Mouse (Mus musculus) kidney, embryonic 15.5 days (tissue): ENCODE results near the gene Pgap3. TPM values are rescaled to one million over a fixed set of nuclear protein-coding genes. Genes with fewer than 3 reads are reported as not detected.

Experiments
- ATAC-seq: fragments of 200-750 bp; cut with Nextera tagmentation; replicated peaks from 2 replicates; pipeline ENCODE4 v1.8.0; 2017; ENCODE audit warnings: moderate TSS enrichment; ENCODE audit not compliant: low FRiP score
- H3K27ac ChIP-seq: fragments of 300-500 bp; sonication (generic); 2 replicates; pipeline ENCODE4 v1.5.1; 2015; ENCODE audit warnings: mild to moderate bottlenecking, inconsistent platforms
- H3K27me3 ChIP-seq: fragments of 300-500 bp; sonication (generic); 2 replicates; pipeline ENCODE4 v1.6.1; 2015; ENCODE audit warnings: inconsistent platforms
- H3K36me3 ChIP-seq: fragments of 300-500 bp; sonication (generic); 2 replicates; pipeline ENCODE4 v1.6.1; 2015; ENCODE audit warnings: inconsistent platforms
- H3K4me1 ChIP-seq: fragments of 300-500 bp; sonication (generic); 2 replicates; pipeline ENCODE4 v1.6.1; 2015; ENCODE audit warnings: inconsistent platforms
- H3K4me2 ChIP-seq: fragments of 300-500 bp; sonication (generic); 2 replicates; pipeline ENCODE4 v1.6.1; 2015; ENCODE audit warnings: moderate library complexity, mild to moderate bottlenecking, inconsistent platforms
- H3K4me3 ChIP-seq: fragments of 300-500 bp; sonication (generic); replicated peaks from 2 replicates; pipeline ENCODE4 v1.5.1; 2015; ENCODE audit warnings: mild to moderate bottlenecking, inconsistent platforms
- H3K9ac ChIP-seq: fragments of 300-500 bp; sonication (generic); 2 replicates; pipeline ENCODE4 v1.6.1; 2015; ENCODE audit warnings: mild to moderate bottlenecking, inconsistent platforms
- H3K9me3 ChIP-seq: fragments of 300-500 bp; sonication (generic); replicated peaks from 2 replicates; pipeline ENCODE4 v1.6.1; 2016; ENCODE audit warnings: inconsistent platforms
- WGBS: fragments of 180-500 bp; shearing (Covaris S2); methylation state at CpG from one replicate; pipeline ENCODE4 v1.1.7; 2015; ENCODE audit warnings: mixed read lengths; 5-methylcytosine and 5-hydroxymethylcytosine counted together
- polyA plus RNA-seq: library from polyadenylated mRNA; unstranded; fragments of >200 nt; fragmentation: Nextera tagmentation; extraction: Ambion mirVana; gene quantifications from 2 replicates; pipeline ENCODE4 v1.2.1, GENCODE M21; 2015

Pgap3 gene
- polyA plus RNA-seq, 1 experiment from 2014 or later: 16.9 TPM

- no peak overlapping the region for H3K9ac ChIP-seq
- 48% methylated on average over 9 of the region's 9 CpGs for WGBS
Observed at GRCm38 (mm10) chr11:98360866-98361521, 39.3 kb downstream of the Pgap3 start.

GRCm38 (mm10) chr11:98358161-98359083, 41.9 kb downstream of the Pgap3 start, which contains the start of gene Stard3:
Stard3 (plus strand) TSS chr11:98358368.
- Histone ChIP-seq H3K4me3 (peak within 1 kb of the TSS; percentile 73), H3K4me1 (peaks cover 71% of the 10 kb centered on the region), H3K27ac (peak within 1 kb of the TSS; percentile 96), H3K9me3 (no peaks in the 10 kb centered on the region), H3K36me3 (no peaks in the 10 kb centered on the region), H3K4me2 (peak within 1 kb of the TSS; percentile 81), H3K9ac (peak within 1 kb of the TSS; percentile 62), H3K27me3 (peaks cover 14% of the 10 kb centered on the region)
- WGBS: under 1% methylated on average over 59 of the region's 60 CpGs
- peak; percentile 85 for ATAC-seq

More at GRCm38 (mm10) chr11:98360866-98361521, 39.3 kb downstream of the Pgap3 start:
- Histone ChIP-seq H3K36me3 (no peaks in the 10 kb centered on the region), H3K4me1 (peaks cover 55% of the 10 kb centered on the region), H3K27ac (peak overlapping the region; percentile 72), H3K4me3 (no peak overlapping the region), H3K4me2 (peak overlapping the region; percentile 81), H3K9me3 (no peaks in the 10 kb centered on the region), H3K27me3 (no peaks in the 10 kb centered on the region)
- ATAC-seq: no peak

- Histone ChIP-seq H3K4me3 (peak overlapping the region; percentile 73), H3K4me1 (peaks cover 71% of the 10 kb centered on the region), H3K27ac (peak overlapping the region; percentile 96), H3K4me2 (peak overlapping the region; percentile 81), H3K27me3 (peaks cover 22% of the 10 kb centered on the region), H3K36me3 (no peaks in the 10 kb centered on the region), H3K9me3 (no peaks in the 10 kb centered on the region), H3K9ac (peak overlapping the region; percentile 42)
- WGBS: 6% methylated on average over 13 of the region's 13 CpGs
- 0 out of 2 replicates have a peak, but pooled peaks have one; percentile 21 for ATAC-seq
Observed at GRCm38 (mm10) chr11:98357396-98358160, 42.7 kb downstream of the Pgap3 start.

- H3K27ac ChIP-seq: peak overlapping the region; percentile 96
- ATAC-seq: no peak
- H3K9me3 ChIP-seq: no peaks in the 10 kb centered on the region
- H3K4me3 ChIP-seq: peak overlapping the region; percentile 73; the same call in 1 of the 2 replicates
- H3K27me3 ChIP-seq: peaks cover 30% of the 10 kb centered on the region
- H3K9ac ChIP-seq: 0 out of 2 replicates have a peak overlapping the region, but pooled peaks have one; percentile 42
- peaks cover 64% of the 10 kb centered on the region for H3K4me1 ChIP-seq
- WGBS: 61% methylated on average over 7 of the region's 7 CpGs
- H3K4me2 ChIP-seq: peak overlapping the region; percentile 81
- H3K36me3 ChIP-seq: no peaks in the 10 kb centered on the region
Observed at GRCm38 (mm10) chr11:98356625-98357394, 43.5 kb downstream of the Pgap3 start.

GRCm38 (mm10) chr11:98355732-98356299, 44.5 kb downstream of the Pgap3 start:
- no peaks in the 10 kb centered on the region for H3K9me3 ChIP-seq
- peaks cover 39% of the 10 kb centered on the region for H3K27me3 ChIP-seq
- H3K4me1 ChIP-seq: peaks cover 55% of the 10 kb centered on the region
- no peaks in the 10 kb centered on the region for H3K36me3 ChIP-seq
- ATAC-seq: no peak
- no peak overlapping the region for H3K4me2 ChIP-seq
- H3K27ac ChIP-seq: no peak overlapping the region
- H3K4me3 ChIP-seq: no peak overlapping the region
- H3K9ac ChIP-seq: no peak overlapping the region
- WGBS: 9% methylated on average over 6 of the region's 6 CpGs

- H3K4me2 ChIP-seq: no peak overlapping the region
- no peaks in the 10 kb centered on the region for H3K9me3 ChIP-seq
- H3K9ac ChIP-seq: no peak overlapping the region
- 64% methylated on average over 14 of the region's 14 CpGs for WGBS
- no peaks in the 10 kb centered on the region for H3K36me3 ChIP-seq
- peaks cover 41% of the 10 kb centered on the region for H3K4me1 ChIP-seq
- no peak for ATAC-seq
- peaks cover 52% of the 10 kb centered on the region for H3K27me3 ChIP-seq
- no peak overlapping the region for H3K27ac ChIP-seq
- H3K4me3 ChIP-seq: no peak overlapping the region
Observed at GRCm38 (mm10) chr11:98354445-98354844, 45.8 kb downstream of the Pgap3 start.

- ATAC-seq: no peak
- Histone ChIP-seq H3K4me3 (no peak overlapping the region), H3K27ac (0 out of 2 replicates have a peak overlapping the region, but pooled peaks have one; percentile 11), H3K9ac (no peak overlapping the region), H3K4me1 (peaks cover 40% of the 10 kb centered on the region), H3K27me3 (peaks cover 59% of the 10 kb centered on the region), H3K4me2 (no peak overlapping the region), H3K36me3 (no peaks in the 10 kb centered on the region), H3K9me3 (no peaks in the 10 kb centered on the region)
- WGBS: 26% methylated on average over 8 of the region's 8 CpGs
Observed at GRCm38 (mm10) chr11:98353651-98354211, 46.6 kb downstream of the Pgap3 start.

- Histone ChIP-seq H3K27ac (no peak overlapping the region), H3K27me3 (peaks cover 72% of the 10 kb centered on the region), H3K4me1 (peaks cover 48% of the 10 kb centered on the region), H3K9me3 (no peaks in the 10 kb centered on the region), H3K9ac (no peak overlapping the region), H3K4me3 (no peak overlapping the region), H3K36me3 (no peaks in the 10 kb centered on the region), H3K4me2 (no peak overlapping the region)
- 78% methylated on average over 18 of the region's 18 CpGs for WGBS
- ATAC-seq: no peak
Observed at GRCm38 (mm10) chr11:98352272-98352990, 47.9 kb downstream of the Pgap3 start.

GRCm38 (mm10) chr11:98349308-98349707, 51.0 kb downstream of the Pgap3 start:
- Histone ChIP-seq H3K4me1 (peaks cover 36% of the 10 kb centered on the region), H3K4me2 (peak overlapping the region; percentile 97), H3K27ac (no peak overlapping the region), H3K9me3 (no peaks in the 10 kb centered on the region), H3K36me3 (no peaks in the 10 kb centered on the region), H3K9ac (no peak overlapping the region), H3K27me3 (peaks cover 94% of the 10 kb centered on the region), H3K4me3 (peak overlapping the region; percentile 50)
- no peak for ATAC-seq
- 8% methylated on average over 9 of the region's 9 CpGs for WGBS
